Mouse (Mus musculus): ENCODE measurements around the gene Mcf2l. TPM values are rescaled to one million over a fixed set of nuclear protein-coding genes. Genes with fewer than 3 reads are reported as not detected.

The Mcf2l gene
- 1.3 TPM in 1 of 2 replicates, not detected in the other for total RNA-seq (2015; ENCODE audit: low replicate concordance)
- 1.2 and 1.7 TPM in 2 replicates for total RNA-seq (2017; ENCODE audit: low replicate concordance)

DNA sequence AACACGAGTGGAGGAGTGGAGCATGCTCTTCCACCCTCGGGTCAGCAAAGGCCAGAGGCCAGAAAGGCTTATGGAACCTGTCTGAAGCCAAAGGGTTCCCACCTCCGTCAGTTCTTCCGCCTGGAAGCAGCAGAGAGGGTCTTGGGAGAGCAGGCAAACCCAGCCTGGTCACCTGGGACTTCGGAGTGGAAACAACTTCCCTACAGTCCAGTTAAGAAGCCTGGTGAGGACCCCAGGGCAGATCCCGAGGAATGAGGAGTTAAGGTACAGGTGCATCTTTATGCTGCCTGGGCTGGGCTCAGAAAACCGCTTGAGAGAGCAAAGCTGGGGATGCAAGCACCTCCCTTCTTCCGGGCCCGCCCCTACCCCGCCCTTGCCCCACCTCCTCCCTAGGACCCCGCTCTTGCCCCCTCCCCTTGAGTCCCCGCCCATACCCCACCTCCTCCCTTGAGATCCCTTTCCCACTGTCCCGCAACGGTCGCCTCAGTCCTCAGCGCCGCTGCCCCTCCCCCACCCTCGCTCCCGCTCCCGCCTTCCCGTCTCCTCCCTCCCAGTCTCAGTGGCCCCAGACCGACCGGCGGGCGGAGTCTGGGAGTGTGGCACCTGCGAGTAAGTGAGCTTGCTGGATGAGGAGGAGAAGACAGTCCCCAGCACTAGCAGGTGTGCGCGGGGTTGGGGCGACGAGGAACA lies at the start of gene Mcf2l:
TSS of gene Mcf2l (plus strand) at position 450 of the 690 bp plus-strand sequence.
- no peak for ATAC-seq (replicated peaks; ENCODE audit: low FRiP score, poor library complexity, severe bottlenecking)

DNA sequence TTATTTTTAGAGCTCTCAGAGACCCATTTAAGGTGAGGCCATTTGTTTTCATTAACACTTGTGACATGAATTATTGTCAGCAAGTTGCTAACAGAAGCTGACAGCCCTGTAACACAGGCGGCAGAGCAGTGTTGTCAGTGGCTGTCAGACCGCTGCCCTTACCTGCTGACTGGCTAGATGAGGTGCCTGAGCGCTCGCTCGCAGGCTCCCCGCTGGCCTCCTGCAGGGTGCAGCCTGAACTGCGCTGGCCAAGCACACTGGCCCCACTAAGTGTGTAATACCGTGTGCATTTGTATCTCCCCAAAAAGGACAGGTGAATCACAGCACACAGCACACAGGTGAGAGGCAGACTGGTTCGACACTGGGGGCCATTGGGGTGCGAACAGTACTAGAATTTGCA lies 49.0 kb upstream of the Mcf2l start:
- ATAC-seq (replicated peaks; ENCODE audit: low FRiP score, poor library complexity, severe bottlenecking) = no peak

DNA sequence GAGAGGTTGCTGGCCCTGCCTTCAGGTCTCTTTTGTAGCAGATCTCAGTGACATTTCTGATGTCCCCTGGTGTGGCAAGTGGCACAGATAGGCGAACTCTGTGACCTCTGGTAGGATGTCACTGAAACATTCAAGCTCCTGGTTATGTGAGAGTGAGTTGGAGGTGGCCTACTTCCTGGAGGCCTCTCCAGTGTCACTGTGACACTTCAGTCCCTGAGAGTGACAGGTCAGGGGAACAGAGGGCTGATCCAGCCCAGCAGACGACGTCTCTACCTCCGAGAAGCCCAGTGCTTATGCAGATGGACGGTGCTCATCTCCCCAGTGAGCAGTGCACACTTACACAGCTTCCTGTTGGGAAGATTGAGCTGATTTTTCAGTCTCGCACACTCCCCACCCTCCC lies 48.4 kb upstream of the Mcf2l start:
- no peak for ATAC-seq (replicated peaks; ENCODE audit: low FRiP score, poor library complexity, severe bottlenecking)

DNA sequence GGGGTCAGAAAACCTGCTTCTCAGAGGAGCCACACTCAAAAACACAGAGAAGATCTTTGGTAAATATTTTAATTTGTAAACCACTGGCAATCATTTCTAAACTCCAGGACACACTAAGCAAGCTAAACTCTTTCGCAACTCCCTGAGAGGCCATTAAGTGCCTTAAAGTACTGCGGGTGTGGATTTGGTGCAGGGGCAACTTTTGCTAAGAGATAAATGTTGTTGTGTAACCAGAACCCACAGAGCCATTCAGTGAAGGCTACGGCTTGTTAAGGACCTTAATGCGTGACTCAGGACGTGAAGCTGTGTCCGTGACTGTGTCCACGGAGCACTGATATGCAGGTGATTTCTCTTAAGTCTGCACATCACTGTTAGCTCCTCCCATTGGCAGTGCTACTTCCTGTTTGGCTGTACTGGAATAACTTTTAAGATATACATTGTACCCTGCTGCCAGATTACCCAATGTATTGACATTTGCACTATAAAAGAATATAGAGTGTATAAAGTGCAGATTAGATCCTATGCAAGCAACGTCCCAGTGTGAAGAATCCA lies 47.8 kb upstream of the Mcf2l start:
- ATAC-seq (replicated peaks; ENCODE audit: low FRiP score, poor library complexity, severe bottlenecking) = no peak

DNA sequence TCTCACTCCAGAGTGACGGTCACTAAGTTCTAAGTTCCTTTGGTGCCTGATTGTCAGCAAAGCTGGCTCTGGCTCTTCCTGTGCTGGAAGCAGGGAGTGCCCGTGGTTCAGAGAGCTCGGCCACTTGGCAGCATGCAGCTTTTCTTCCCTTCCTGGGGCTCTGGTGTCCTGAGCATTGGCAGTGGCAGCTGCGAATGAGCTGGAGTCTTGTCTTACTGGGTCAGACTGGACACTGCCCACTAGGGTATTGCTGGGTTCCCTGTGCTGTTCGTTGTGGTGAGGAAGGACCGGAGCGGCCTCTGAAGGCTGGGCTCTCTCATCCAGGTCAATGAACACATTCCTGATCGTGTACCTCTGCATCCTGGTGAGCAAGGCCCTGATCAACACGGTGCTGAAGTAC lies 46.5 kb upstream of the Mcf2l start:
- no peak for ATAC-seq (replicated peaks; ENCODE audit: low FRiP score, poor library complexity, severe bottlenecking)

DNA sequence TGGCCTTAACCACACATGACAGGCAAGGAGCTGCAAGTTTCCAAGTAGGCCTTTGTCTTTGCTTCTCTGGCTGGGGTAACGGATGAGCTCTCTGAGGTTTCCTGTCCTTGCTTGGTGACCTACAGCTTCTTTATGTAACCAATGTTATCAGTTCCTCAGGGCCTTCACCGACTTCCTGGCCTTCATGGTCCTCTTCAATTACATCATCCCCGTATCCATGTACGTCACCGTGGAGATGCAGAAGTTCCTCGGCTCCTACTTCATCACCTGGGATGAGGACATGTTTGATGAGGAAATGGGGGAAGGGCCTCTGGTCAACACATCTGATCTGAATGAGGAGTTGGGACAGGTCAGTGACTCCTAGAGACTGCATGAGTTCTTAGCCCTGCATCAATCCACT lies 45.3 kb upstream of the Mcf2l start:
- no peak for ATAC-seq (replicated peaks; ENCODE audit: low FRiP score, poor library complexity, severe bottlenecking)

DNA sequence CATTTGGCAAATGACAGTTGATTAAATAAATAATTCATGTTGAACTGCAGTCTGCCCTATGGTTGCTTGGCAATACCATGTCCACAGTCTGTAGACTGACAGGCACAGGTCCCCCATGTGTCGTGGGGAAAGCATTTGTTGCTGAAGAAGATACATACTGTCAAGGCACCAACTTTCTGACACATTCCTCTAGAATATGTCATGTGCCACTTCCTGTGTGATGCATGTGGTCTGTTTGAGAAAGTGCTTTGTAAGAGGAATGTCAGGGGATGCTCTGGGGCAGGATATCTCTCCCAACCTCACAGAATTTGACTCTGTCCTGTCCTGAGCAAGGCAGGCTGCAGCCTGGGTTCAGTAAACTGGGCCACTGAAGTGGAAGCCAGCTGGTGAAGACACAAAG lies 44.2 kb upstream of the Mcf2l start:
- ATAC-seq (replicated peaks; ENCODE audit: low FRiP score, poor library complexity, severe bottlenecking) = no peak

DNA sequence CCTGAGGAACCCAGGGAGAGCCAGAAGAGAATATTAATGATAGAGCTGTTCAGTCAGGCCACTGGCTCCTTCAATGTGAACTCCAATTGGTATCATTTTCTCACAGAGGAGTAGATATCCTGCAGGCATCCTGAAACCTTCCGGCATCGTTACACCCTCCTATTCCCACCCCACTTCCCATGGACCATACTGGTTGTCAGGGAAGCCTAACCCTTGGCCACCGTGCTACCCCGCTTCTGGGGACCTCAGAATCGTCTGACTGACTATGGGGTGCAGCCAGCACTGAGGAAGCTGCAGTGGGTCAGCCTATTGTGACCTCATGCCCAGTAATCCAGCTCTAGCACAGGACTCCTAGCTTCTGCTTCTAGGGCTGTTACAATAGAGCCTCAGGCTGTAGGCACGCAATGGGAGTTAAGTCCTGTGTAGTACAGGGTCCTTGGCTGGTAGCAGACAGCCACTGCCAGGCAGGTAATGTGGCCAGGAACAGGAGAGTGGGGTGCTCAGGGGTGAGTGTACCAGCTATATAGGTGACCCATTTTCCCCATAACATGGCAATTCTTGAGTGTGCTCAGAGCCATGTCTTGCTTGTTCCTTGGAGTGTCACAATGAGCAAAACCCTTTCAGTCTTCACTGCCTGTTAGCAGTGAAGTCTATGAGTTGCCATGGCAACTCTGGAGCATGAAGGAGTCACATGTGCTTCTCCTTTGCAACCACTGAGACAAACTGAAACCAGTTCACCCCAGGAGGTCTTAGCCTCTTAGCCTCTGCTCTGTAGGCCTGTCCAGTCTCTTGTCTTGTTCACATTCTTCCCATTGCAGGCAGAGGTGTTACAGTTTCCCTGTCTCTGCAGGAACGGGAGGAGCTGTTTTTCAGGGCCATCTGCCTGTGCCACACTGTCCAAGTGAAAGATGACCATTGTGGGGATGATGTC lies 41.7 kb upstream of the Mcf2l start:
- ATAC-seq (replicated peaks; ENCODE audit: low FRiP score, poor library complexity, severe bottlenecking) = no peak

DNA sequence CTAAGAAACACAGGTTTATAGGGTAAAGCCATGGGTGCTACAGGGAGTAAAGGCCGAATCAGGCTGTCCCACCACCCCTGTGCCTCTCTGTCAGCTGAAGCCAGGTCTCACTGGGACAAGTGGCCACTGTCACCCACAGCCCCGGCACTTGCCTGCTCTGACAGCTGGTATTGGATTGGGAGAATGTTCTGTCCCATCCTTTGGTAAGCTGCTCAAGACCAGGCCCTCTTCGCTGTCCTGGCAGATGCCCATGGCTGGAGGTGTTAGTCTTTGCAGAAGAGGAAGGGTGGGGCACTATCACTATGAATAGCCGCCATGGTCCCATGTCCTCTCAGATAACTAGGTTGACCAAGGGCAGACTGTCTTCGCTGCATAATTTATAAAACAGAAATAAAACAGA lies 40.0 kb upstream of the Mcf2l start:
- ATAC-seq (replicated peaks; ENCODE audit: low FRiP score, poor library complexity, severe bottlenecking) = no peak

DNA sequence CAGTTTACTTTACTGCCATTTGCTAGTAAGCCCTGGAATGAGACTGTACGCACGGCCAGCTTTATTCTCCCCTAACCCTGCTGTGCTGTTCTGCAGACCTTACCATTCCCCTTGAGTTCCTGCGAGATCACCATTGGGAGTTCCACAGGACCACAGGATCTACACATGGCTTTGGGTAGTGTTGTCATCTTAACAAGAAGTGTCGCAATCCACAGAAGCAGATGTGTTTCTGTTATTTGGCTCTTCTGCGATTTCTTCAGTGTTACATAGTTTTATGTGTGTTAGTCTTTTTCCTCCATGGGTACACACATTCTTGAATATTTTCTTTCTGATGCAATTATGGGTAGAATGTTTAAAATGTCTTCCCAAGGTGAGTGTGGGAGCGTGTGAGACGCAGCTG lies 32.8 kb upstream of the Mcf2l start:
- no peak for ATAC-seq (replicated peaks; ENCODE audit: low FRiP score, poor library complexity, severe bottlenecking)

DNA sequence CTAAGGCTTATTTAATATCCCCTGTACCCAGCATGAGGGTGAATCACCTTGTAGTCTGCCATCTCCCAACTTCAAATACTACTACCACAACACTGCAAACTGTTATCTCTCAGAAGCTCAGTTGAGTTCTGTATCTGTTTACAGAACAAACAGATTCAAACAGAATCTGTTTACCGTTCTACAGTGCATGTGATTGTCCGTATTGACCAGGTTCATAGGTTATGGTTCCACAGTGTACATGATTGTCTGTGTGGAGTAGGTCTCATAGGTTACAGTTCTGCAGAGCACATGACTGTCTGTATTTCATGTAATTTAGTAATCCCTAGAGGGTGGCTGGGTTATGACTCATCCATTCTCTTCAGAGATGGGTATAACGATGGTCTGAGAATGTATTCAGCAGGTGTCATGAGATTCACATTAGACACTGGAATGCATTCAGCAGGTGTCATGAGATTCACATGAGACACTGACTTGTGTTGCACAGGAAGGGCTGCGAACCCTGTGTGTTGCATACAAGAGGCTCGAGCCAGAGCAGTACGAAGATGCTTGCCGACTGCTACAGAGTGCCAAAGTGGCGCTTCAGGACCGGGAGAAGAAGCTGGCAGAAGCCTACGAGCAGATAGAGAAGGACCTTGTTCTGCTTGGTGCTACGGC lies 31.1 kb upstream of the Mcf2l start:
- no peak for ATAC-seq (replicated peaks; ENCODE audit: low FRiP score, poor library complexity, severe bottlenecking)

DNA sequence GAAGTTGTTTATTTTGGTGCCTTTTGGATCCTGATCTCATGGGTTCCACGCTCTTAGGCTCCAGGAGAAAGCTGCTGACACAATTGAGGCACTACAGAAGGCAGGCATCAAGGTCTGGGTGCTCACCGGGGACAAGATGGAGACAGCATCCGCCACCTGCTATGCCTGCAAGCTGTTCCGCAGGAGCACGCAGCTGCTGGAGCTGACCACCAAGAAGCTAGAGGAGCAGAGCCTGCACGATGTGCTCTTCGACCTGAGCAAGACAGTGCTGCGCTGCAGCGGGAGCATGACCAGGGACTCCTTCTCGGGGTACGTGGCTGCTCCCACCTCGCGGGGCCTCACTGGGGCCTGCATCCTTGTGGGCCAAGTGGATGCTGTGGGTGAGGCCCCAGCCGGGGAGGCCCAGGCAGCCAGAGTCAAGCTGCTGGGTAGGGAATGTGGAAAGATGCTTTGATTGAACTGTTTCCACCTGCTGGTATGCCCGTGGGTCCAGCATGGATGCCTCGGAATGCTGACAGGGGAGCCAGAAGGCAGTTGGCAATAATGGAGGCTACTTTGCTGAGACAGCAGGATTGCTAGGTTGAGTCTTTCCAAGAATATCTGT lies 29.2 kb upstream of the Mcf2l start:
- no peak for ATAC-seq (replicated peaks; ENCODE audit: low FRiP score, poor library complexity, severe bottlenecking)

DNA sequence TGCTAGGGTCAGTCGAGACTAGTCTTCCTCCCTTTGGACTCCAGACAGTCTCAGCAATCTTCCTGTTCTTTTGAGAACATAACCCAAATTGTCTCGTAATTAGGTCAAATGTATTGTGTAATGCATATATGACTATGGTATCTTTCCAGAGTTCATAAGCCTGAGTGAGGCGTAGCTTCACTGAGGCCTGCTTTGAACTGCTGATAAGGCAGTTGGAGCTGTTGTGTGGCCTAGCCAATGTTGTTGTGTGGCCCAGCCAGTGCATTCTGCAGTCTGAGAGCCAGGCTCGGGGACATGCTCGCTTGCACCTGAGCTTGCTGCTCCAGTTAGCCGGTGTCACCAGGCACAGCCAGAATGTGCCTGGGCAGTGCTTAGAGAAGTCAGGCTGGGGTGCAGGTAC lies 27.2 kb upstream of the Mcf2l start:
- no peak for ATAC-seq (replicated peaks; ENCODE audit: low FRiP score, poor library complexity, severe bottlenecking)

DNA sequence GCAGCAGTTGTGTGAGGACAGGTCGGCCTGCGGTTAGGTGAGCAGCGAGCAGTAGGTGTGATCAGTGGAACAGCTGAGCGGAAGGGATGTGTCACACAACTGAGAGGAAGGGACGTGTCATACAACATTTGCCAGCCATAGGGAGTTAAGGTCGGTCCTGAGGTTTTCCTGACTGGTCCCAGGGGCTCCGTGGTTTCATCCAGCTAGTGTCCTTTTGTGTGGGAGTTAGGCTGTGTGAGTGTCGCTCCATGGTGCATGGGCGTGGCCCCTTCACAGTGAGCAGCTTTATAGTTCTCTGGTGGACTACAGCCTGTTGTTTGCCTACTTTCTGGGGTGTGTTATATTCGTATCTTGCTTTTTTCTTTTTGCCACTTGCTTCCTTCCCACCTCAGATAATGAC lies 22.4 kb upstream of the Mcf2l start:
- ATAC-seq (replicated peaks; ENCODE audit: low FRiP score, poor library complexity, severe bottlenecking) = no peak

DNA sequence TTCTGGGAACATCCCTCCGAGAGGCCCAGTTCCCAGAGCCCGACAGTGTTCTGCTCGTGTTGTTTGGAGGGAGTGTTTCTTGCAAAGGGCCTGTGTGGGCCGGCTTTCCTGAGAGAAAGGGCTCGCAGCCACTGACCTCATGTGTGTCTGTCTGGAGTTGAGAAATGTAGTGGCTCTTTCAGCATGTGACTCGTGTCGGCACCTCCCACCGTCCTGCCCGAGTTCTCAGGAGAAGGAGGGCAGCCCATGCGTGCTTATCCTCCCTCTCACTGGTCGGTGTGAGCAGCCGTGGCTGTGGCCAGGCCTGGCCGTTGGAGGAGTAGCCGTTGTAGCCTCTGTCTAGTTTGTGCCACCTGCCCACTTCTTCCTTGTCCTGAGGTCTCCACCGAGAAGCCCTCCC lies 17.6 kb upstream of the Mcf2l start:
- ATAC-seq (replicated peaks; ENCODE audit: low FRiP score, poor library complexity, severe bottlenecking) = no peak

DNA sequence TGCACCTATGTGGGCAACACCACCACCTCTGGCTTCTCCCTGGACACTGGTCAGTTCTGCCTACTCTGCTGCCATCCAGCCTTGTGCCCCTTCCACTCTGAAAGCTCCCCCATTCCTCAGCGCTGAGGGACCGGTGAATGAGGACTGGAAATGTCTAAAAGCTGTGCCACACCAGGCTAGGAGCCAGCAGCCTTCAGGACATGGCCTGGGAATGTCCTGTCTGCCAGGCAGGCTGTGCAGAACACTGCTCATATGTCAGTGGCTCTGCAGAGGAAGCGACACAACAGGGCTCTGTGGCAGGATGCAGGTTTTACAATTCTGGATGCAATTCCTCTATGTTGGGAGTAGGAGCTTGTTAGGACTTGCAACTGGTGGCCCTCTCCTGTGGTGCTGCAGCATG lies 10.5 kb upstream of the Mcf2l start:
- ATAC-seq (replicated peaks; ENCODE audit: low FRiP score, poor library complexity, severe bottlenecking) = no peak

DNA sequence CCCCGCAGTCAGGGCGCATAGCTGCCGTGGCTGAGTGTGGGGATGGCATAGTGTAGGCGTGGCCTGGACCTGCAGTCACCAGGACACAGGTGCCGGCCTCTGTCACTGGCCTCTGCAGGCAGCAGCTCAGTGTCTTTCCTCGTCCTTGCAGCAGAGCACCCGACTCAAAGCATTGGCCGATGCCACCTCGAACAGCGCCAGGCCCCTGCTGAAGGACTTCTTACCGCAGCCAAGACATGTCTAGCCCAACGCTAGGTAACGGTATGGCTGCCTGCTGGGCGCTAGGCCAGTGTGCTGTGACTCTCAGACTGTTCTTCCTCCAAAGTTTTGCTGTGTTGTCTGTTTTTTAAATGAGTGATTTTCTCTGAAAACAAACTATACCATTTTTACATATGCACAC lies 10.0 kb upstream of the Mcf2l start:
- ATAC-seq (replicated peaks; ENCODE audit: low FRiP score, poor library complexity, severe bottlenecking) = no peak

DNA sequence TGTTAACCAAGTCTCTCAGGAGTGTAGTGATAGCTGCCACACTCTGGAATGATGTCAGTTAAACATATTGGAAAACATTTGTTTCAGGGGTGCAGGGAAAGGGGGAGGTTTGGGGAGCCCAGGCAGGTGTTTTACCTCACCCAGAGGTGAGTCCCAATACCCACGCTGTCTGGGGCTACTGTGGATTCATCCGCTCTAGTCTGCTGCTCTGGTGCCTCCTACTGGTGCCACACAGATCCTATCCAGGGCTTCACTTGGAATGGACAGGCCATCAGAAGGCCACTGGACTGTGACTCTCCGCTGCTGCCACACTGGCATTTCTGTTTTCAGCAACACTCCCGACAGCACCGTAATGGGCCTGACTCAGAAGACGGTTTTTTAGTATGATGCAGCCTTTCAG lies 7.8 kb upstream of the Mcf2l start:
- ATAC-seq (replicated peaks; ENCODE audit: low FRiP score, poor library complexity, severe bottlenecking) = no peak

DNA sequence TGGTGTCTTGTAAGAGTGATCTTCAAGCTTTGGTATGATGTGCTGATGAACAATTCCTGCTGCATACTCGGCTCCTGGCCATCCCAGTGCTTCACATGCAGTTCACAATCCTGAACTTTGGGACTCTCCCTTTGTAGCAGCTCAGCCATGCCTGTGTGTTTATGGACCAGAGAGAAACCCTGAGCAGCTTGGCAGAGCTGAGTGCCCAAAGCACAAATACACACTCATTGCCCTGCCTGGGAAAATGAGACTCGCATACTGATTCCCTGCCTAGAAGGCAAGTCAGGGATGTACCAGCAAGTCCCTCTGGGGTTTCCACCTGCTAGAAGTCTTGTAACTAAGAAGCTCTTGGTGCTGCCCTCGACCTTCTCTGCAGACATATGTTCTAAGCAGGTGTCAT lies 3.9 kb upstream of the Mcf2l start:
- ATAC-seq (replicated peaks; ENCODE audit: low FRiP score, poor library complexity, severe bottlenecking) = no peak

DNA sequence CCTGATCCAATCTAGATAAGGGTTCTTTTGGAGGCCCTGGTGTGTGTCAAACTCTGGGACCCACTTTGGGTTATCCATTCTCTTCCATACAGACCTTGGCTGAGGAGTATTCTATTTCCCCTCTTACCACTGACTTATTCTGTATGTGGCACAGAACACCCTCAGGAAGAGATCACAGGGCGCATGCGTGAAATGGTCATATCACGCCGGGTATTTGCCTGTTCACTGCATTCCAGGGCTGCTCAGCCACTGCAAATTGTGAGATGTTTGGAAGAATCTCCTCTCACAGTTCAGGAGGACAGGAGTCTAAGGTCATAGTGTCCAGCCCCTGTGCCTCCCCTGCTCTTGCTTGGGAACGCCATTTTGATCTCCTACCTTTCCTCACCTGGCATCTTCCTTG lies 3.0 kb upstream of the Mcf2l start:
- no peak for ATAC-seq (replicated peaks; ENCODE audit: low FRiP score, poor library complexity, severe bottlenecking)
